Mouse (Mus musculus): Measurements from ENCODE around the gene Psmb11.

GRCm38 (mm10) chr14:54582536-54582935 lies 38.7 kb upstream of the Psmb11 start:
- TF ChIP-seq CTCF (IDR thresholded peaks at IDR 0.05; ENCODE audit: borderline replicate concordance, control insufficient read depth, extremely low read depth, insufficient read depth, low read length, poor library complexity) (no peak), POLR2A (IDR thresholded peaks at IDR 0.05; ENCODE audit: control insufficient read depth, extremely low read depth, insufficient read depth, low read length, poor library complexity) (no peak)
